Mouse (Mus musculus) intestine, postnatal 0 days (tissue): ENCODE data around the gene Flt3l. TPM values are rescaled to one million over a fixed set of nuclear protein-coding genes. Genes with fewer than 3 reads are reported as not detected.

Experiments used
- ATAC-seq: fragments of 200-750 bp; cut with Nextera tagmentation; 2 replicates; pipeline ENCODE4 v1.8.0; 2017; ENCODE audit warnings: mild to moderate bottlenecking, moderate TSS enrichment, moderate library complexity
- H3K27ac ChIP-seq: fragments of 300-500 bp; sonication (generic); 2 replicates; pipeline ENCODE4 v1.5.1; 2014; ENCODE audit warnings: mild to moderate bottlenecking, low read depth, low read length, moderate library complexity
- H3K27me3 ChIP-seq: fragments of 300-500 bp; sonication (generic); replicated peaks from 2 replicates; pipeline ENCODE4 v1.6.1; 2014; ENCODE audit warnings: low read length, mixed read lengths; ENCODE audit not compliant: control insufficient read depth, insufficient read depth
- H3K36me3 ChIP-seq: fragments of 300-500 bp; sonication (generic); 2 replicates; pipeline ENCODE4 v1.6.1; 2014; ENCODE audit warnings: mild to moderate bottlenecking, moderate library complexity; ENCODE audit not compliant: control insufficient read depth, insufficient read depth
- H3K4me1 ChIP-seq: fragments of 300-500 bp; sonication (generic); replicated peaks from 2 replicates; pipeline ENCODE4 v1.6.1; 2014; ENCODE audit warnings: antibody characterized with exemption, low read length, mixed read lengths; ENCODE audit not compliant: control insufficient read depth, insufficient read depth
- H3K4me2 ChIP-seq: fragments of 300-500 bp; sonication (generic); replicated peaks from 2 replicates; pipeline ENCODE4 v1.6.1; 2014; ENCODE audit warnings: low read depth, mild to moderate bottlenecking, moderate library complexity
- H3K4me3 ChIP-seq: fragments of 300-500 bp; sonication (generic); 2 replicates; pipeline ENCODE4 v1.5.1; 2014; ENCODE audit warnings: low read depth, low read length
- H3K9ac ChIP-seq: fragments of 300-500 bp; sonication (generic); 2 replicates; pipeline ENCODE4 v1.6.1; 2014; ENCODE audit warnings: mild to moderate bottlenecking, low read depth, low read length
- H3K9me3 ChIP-seq: fragments of 300-500 bp; sonication (generic); 2 replicates; pipeline ENCODE4 v1.6.1; 2016; ENCODE audit warnings: mixed run types; ENCODE audit not compliant: control insufficient read depth
- CTCF ChIP-seq: sonication (generic); IDR thresholded peaks from 2 replicates; pipeline ENCODE4 v1.5.1; 2016; ENCODE audit warnings: low read depth, mild to moderate bottlenecking, control low read depth, antibody characterized with exemption, moderate library complexity
- WGBS: fragments of 180-500 bp; shearing (Covaris S2); extraction: QIAGEN DNeasy Blood & Tissue Kit; methylation state at CpG from one replicate; pipeline ENCODE4 v1.1.7; 2014; 5-methylcytosine and 5-hydroxymethylcytosine counted together
- polyA plus RNA-seq: library from polyadenylated mRNA; unstranded; fragments of >200 nt; fragmentation: Nextera tagmentation; extraction: Ambion mirVana; gene quantifications from 2 replicates; pipeline ENCODE4 v1.2.1, GENCODE M21; 2015

The Flt3l gene
- polyA plus RNA-seq, 1 experiment from 2014 or later: 2.7 TPM

- peaks cover 81% of the 10 kb centered on the region for H3K36me3 ChIP-seq
- no peak for TF ChIP-seq CTCF
Measured at GRCm38 (mm10) chr7:45144368-45145174, 8.3 kb upstream of the Flt3l start.

DNA sequence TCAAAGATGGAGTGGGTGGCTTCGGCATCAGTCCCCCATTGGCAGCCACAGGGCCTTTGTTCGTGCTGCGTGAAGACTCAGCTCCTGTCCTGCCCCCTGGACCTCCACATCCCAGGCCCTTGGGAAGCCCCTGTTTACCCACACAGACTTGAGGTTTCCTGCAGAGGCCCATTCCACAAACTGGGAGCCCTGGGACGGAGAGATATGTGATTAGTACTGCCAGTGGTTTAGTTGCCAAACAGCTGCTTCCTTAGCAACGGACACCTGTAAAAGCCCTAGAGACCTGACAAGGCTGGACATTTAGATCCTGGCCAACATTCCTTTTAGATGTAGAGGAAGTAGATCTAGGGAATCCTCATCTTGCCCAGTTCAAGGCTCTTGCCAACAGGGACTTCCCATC, 5.7 kb upstream of the Flt3l start:
- H3K27ac ChIP-seq: no peak overlapping the region
- no peak overlapping the region for H3K4me3 ChIP-seq
- H3K36me3 ChIP-seq: peaks cover 57% of the 10 kb centered on the region
- WGBS: 85% methylated on average over 5 of the region's 5 CpGs
- no peaks in the 10 kb centered on the region for H3K9me3 ChIP-seq
- no peaks in the 10 kb centered on the region for H3K27me3 ChIP-seq
- H3K4me1 ChIP-seq: no peaks in the 10 kb centered on the region
- H3K9ac ChIP-seq: no peak overlapping the region
- TF ChIP-seq CTCF: no peak
- H3K4me2 ChIP-seq: no peak overlapping the region
- no peak for ATAC-seq

More at GRCm38 (mm10) chr7:45144368-45145174, 8.3 kb upstream of the Flt3l start:
- Histone ChIP-seq H3K4me2 (no peak overlapping the region), H3K4me1 (no peaks in the 10 kb centered on the region), H3K4me3 (no peak overlapping the region), H3K27ac (no peak overlapping the region), H3K27me3 (no peaks in the 10 kb centered on the region), H3K9me3 (no peaks in the 10 kb centered on the region), H3K9ac (no peak overlapping the region)
- 82% methylated on average over 13 of the region's 13 CpGs for WGBS
- no peak for ATAC-seq

GRCm38 (mm10) chr7:45141319-45141718, 5.1 kb upstream of the Flt3l start:
- Histone ChIP-seq H3K27ac (no peak overlapping the region), H3K27me3 (no peaks in the 10 kb centered on the region), H3K36me3 (peaks cover 52% of the 10 kb centered on the region), H3K9me3 (no peaks in the 10 kb centered on the region), H3K4me3 (no peak overlapping the region), H3K4me2 (no peak overlapping the region), H3K4me1 (no peaks in the 10 kb centered on the region), H3K9ac (no peak overlapping the region)
- no peak for TF ChIP-seq CTCF
- ATAC-seq: no peak
- 87% methylated on average over 3 of the region's 3 CpGs for WGBS

- Histone ChIP-seq H3K4me3 (no peak overlapping the region), H3K4me1 (no peaks in the 10 kb centered on the region), H3K9ac (no peak overlapping the region), H3K9me3 (no peaks in the 10 kb centered on the region), H3K27me3 (no peaks in the 10 kb centered on the region), H3K36me3 (peaks cover 40% of the 10 kb centered on the region), H3K4me2 (no peak overlapping the region), H3K27ac (no peak overlapping the region)
- 73% methylated on average over 8 of the region's 8 CpGs for WGBS
- no peak for ATAC-seq
- TF ChIP-seq CTCF: no peak
Measured at GRCm38 (mm10) chr7:45139904-45140723, 3.9 kb upstream of the Flt3l start.

- 79% methylated on average over 1 of the region's 1 CpGs for WGBS
- no peaks in the 10 kb centered on the region for H3K27me3 ChIP-seq
- H3K9ac ChIP-seq: no peak overlapping the region
- H3K9me3 ChIP-seq: no peaks in the 10 kb centered on the region
- no peak overlapping the region for H3K4me3 ChIP-seq
- H3K4me2 ChIP-seq: no peak overlapping the region
- no peak for ATAC-seq
- H3K4me1 ChIP-seq: no peaks in the 10 kb centered on the region
- no peak for TF ChIP-seq CTCF
- no peak overlapping the region for H3K27ac ChIP-seq
- H3K36me3 ChIP-seq: peaks cover 24% of the 10 kb centered on the region
Measured at GRCm38 (mm10) chr7:45138403-45138802, 2.2 kb upstream of the Flt3l start.
